Mouse (Mus musculus): ENCODE data around the gene Plpp3. TPM values are rescaled to one million over a fixed set of nuclear protein-coding genes. Genes with fewer than 3 reads are reported as not detected.

Gene Plpp3
- polyA plus RNA-seq, 1 experiment = 48.5 TPM

DNA sequence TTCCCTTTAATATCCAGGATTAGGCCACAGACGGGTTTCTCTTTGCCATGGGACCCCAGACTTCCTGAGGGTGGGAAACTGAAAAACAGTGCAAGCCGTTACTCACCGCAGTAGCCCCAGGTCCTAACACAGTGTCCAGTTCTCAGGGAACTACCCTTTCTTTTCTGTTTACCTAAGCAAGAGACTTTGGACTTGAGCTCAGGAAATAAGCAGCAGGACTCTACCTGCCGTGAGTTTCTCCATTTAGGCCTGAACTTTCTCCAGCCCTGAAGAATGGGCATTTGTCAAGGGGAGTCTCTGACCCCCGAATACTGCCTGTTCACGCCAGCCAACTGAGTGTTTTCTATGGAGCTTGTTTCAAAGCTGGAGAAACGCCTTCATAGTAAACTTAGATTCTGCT, 31.7 kb downstream of the Plpp3 start:
- WGBS = 12% methylated on average over 7 of the region's 7 CpGs
- Histone ChIP-seq H3K4me1 (ENCODE audit: control insufficient read depth, insufficient read depth, insufficient read length, low read length) (peaks cover 30% of the 10 kb centered on the region), H3K4me3 (ENCODE audit: low read depth, low read length) (no peak overlapping the region), H3K27me3 (ENCODE audit: control insufficient read depth, insufficient read depth, low read length) (no peaks in the 10 kb centered on the region), H3K27ac (ENCODE audit: insufficient read depth, low read depth, low read length) (peak overlapping the region; percentile 11), H3K36me3 (ENCODE audit: control insufficient read depth, insufficient read depth, low read length) (no peaks in the 10 kb centered on the region; the same call in 1 of the 2 replicates)
- no peak for TF ChIP-seq CTCF (IDR thresholded peaks at IDR 0.05; ENCODE audit: extremely low read depth, insufficient read length, insufficient replicate concordance, low read depth, low read length)
- TF ChIP-seq POLR2A (IDR thresholded peaks at IDR 0.05; ENCODE audit: low read depth, low read length) = no peak

- H3K4me3 ChIP-seq (ENCODE audit: low read depth, low read length) = no peak overlapping the region
- no peaks in the 10 kb centered on the region for H3K36me3 ChIP-seq (ENCODE audit: control insufficient read depth, insufficient read depth, low read length)
- WGBS = 20% methylated on average over 4 of the region's 4 CpGs
- no peaks in the 10 kb centered on the region for H3K27me3 ChIP-seq (ENCODE audit: control insufficient read depth, insufficient read depth, low read length)
- H3K27ac ChIP-seq (ENCODE audit: insufficient read depth, low read depth, low read length) = peak overlapping the region; percentile 1
- peaks cover 29% of the 10 kb centered on the region for H3K4me1 ChIP-seq (ENCODE audit: control insufficient read depth, insufficient read depth, insufficient read length, low read length)
- TF ChIP-seq CTCF (IDR thresholded peaks at IDR 0.05; ENCODE audit: extremely low read depth, insufficient read length, insufficient replicate concordance, low read depth, low read length) = no peak
- no peak for TF ChIP-seq POLR2A (IDR thresholded peaks at IDR 0.05; ENCODE audit: low read depth, low read length)
Measured at GRCm38 (mm10) chr4:105190826-105191225, 33.7 kb downstream of the Plpp3 start.

- Histone ChIP-seq H3K4me1 (ENCODE audit: control insufficient read depth, insufficient read depth, insufficient read length, low read length) (peaks cover 27% of the 10 kb centered on the region), H3K27me3 (ENCODE audit: control insufficient read depth, insufficient read depth, low read length) (no peaks in the 10 kb centered on the region), H3K27ac (ENCODE audit: insufficient read depth, low read depth, low read length) (peak overlapping the region; percentile 1), H3K36me3 (ENCODE audit: control insufficient read depth, insufficient read depth, low read length) (no peaks in the 10 kb centered on the region), H3K4me3 (ENCODE audit: low read depth, low read length) (no peak overlapping the region)
- TF ChIP-seq CTCF (IDR thresholded peaks at IDR 0.05; ENCODE audit: extremely low read depth, insufficient read length, insufficient replicate concordance, low read depth, low read length) = no peak
- TF ChIP-seq POLR2A (IDR thresholded peaks at IDR 0.05; ENCODE audit: low read depth, low read length) = no peak
- WGBS = 20% methylated on average over 5 of the region's 5 CpGs
Measured at GRCm38 (mm10) chr4:105191550-105191949, 34.4 kb downstream of the Plpp3 start.

DNA sequence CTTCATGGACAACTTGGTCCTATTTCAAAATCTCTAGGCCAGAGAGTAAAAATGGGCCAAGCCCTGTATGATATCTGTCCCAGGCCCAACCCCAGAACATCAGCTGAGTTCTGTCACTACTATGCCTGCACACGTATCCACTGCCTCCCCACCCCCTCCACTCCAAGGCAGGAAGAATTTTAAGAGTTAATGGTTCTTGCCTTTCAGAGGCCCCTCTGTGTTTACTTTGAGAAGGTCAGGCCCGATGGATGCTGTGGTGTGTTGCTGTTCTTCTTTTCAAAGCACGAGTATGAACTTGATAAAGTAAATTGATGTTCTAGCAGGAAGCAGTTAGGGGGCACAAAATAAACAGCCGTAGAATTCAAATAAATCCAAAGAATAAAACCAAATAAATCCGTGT, 35.5 kb downstream of the Plpp3 start:
- 44% methylated on average over 5 of the region's 5 CpGs for WGBS
- TF ChIP-seq POLR2A (IDR thresholded peaks at IDR 0.05; ENCODE audit: low read depth, low read length) = no peak
- no peak for TF ChIP-seq CTCF (IDR thresholded peaks at IDR 0.05; ENCODE audit: extremely low read depth, insufficient read length, insufficient replicate concordance, low read depth, low read length)
- H3K27me3 ChIP-seq (ENCODE audit: control insufficient read depth, insufficient read depth, low read length) = no peaks in the 10 kb centered on the region
- peaks cover 3% of the 10 kb centered on the region; the same call in 1 of the 2 replicates for H3K36me3 ChIP-seq (ENCODE audit: control insufficient read depth, insufficient read depth, low read length)
- H3K4me3 ChIP-seq (ENCODE audit: low read depth, low read length) = no peak overlapping the region
- no peak overlapping the region for H3K27ac ChIP-seq (ENCODE audit: insufficient read depth, low read depth, low read length)
- peaks cover 26% of the 10 kb centered on the region; the same call in 1 of the 2 replicates for H3K4me1 ChIP-seq (ENCODE audit: control insufficient read depth, insufficient read depth, insufficient read length, low read length)

GRCm38 (mm10) chr4:105195256-105195655, 38.1 kb downstream of the Plpp3 start:
- Histone ChIP-seq H3K27me3 (ENCODE audit: control insufficient read depth, insufficient read depth, low read length) (no peaks in the 10 kb centered on the region), H3K36me3 (ENCODE audit: control insufficient read depth, insufficient read depth, low read length) (peaks cover 5% of the 10 kb centered on the region; the same call in 1 of the 2 replicates), H3K4me1 (ENCODE audit: control insufficient read depth, insufficient read depth, insufficient read length, low read length) (peaks cover 19% of the 10 kb centered on the region; the same call in 1 of the 2 replicates), H3K27ac (ENCODE audit: insufficient read depth, low read depth, low read length) (peak overlapping the region; percentile 42; the same call in 1 of the 2 replicates), H3K4me3 (ENCODE audit: low read depth, low read length) (no peak overlapping the region)
- no peak for TF ChIP-seq POLR2A (IDR thresholded peaks at IDR 0.05; ENCODE audit: low read depth, low read length)
- TF ChIP-seq CTCF (IDR thresholded peaks at IDR 0.05; ENCODE audit: extremely low read depth, insufficient read length, insufficient replicate concordance, low read depth, low read length) = no peak
- WGBS = 59% methylated on average over 9 of the region's 9 CpGs

GRCm38 (mm10) chr4:105196099-105196498, 39.0 kb downstream of the Plpp3 start:
- Histone ChIP-seq H3K4me1 (ENCODE audit: control insufficient read depth, insufficient read depth, insufficient read length, low read length) (peaks cover 15% of the 10 kb centered on the region; the same call in 1 of the 2 replicates), H3K27ac (ENCODE audit: insufficient read depth, low read depth, low read length) (no peak overlapping the region), H3K4me3 (ENCODE audit: low read depth, low read length) (no peak overlapping the region), H3K27me3 (ENCODE audit: control insufficient read depth, insufficient read depth, low read length) (no peaks in the 10 kb centered on the region), H3K36me3 (ENCODE audit: control insufficient read depth, insufficient read depth, low read length) (peaks cover 5% of the 10 kb centered on the region; the same call in 1 of the 2 replicates)
- WGBS = 25% methylated on average over 9 of the region's 9 CpGs
- no peak for TF ChIP-seq POLR2A (IDR thresholded peaks at IDR 0.05; ENCODE audit: low read depth, low read length)
- no peak for TF ChIP-seq CTCF (IDR thresholded peaks at IDR 0.05; ENCODE audit: extremely low read depth, insufficient read length, insufficient replicate concordance, low read depth, low read length)

- WGBS = 36% methylated on average over 9 of the region's 9 CpGs
- peaks cover 10% of the 10 kb centered on the region; the same call in 1 of the 2 replicates for H3K4me1 ChIP-seq (ENCODE audit: control insufficient read depth, insufficient read depth, insufficient read length, low read length)
- no peak for TF ChIP-seq CTCF (IDR thresholded peaks at IDR 0.05; ENCODE audit: extremely low read depth, insufficient read length, insufficient replicate concordance, low read depth, low read length)
- TF ChIP-seq POLR2A (IDR thresholded peaks at IDR 0.05; ENCODE audit: low read depth, low read length) = no peak
- no peak overlapping the region for H3K4me3 ChIP-seq (ENCODE audit: low read depth, low read length)
- H3K36me3 ChIP-seq (ENCODE audit: control insufficient read depth, insufficient read depth, low read length) = peaks cover 5% of the 10 kb centered on the region; the same call in 1 of the 2 replicates
- H3K27ac ChIP-seq (ENCODE audit: insufficient read depth, low read depth, low read length) = no peak overlapping the region
- H3K27me3 ChIP-seq (ENCODE audit: control insufficient read depth, insufficient read depth, low read length) = no peaks in the 10 kb centered on the region
Measured at GRCm38 (mm10) chr4:105196993-105197765, 40.0 kb downstream of the Plpp3 start.

All from small intestine, adult 2 months (tissue).